9 mouse cellular contexts compared by ENCODE assay signal in genomic region chr13:10696181-10696977, GRCm38 (mm10).
A peak's percentile ranks its signal among the peaks of the same experiment; 100 is the strongest.
DNase-seq lines count a peak whose midpoint lies in the region; ATAC-seq lines count a peak whose summit lies in the region.
"Had no signal": no experiment of that assay in that cellular context is flagged by ENCODE, and none has a peak within 500 bp of the region (broad histone marks: within the 10 kb centered on the region; RNA-seq: fewer than 3 reads in every experiment).

No protein-coding gene starts in this region.

- ATAC-seq in cerebellum, adult (ENCODE audit: insufficient number of reproducible peaks, low FRiP score, low TSS enrichment), result no peak
- ATAC-seq: forebrain, postnatal 0 days had no signal

- DNase-seq in cerebellum, postnatal 10 days, result peak; percentile 27 to 47
- DNase-seq in adrenal gland, postnatal 36 days, result peak; percentile 53 to 59
- peak; percentile 74 for DNase-seq in heart, postnatal 4 days
- DNase-seq in lung, postnatal 14 days, result peak; percentile 61
- DNase-seq in layer of hippocampus, postnatal 36 days, result no peak
- DNase-seq in T-cell, adult 2 months (ENCODE audit: low spot score), result no peak
- no peak for DNase-seq in cerebellum, adult 9-10 months
- DNase-seq: forebrain, postnatal 0 days had no signal

Comparison
In these comparisons a context has a peak if more than half of its experiments do, and no peak if none do; other contexts are left out.
1. DNase-seq: peak in cerebellum, postnatal 10 days (2 of 2), adrenal gland, postnatal 36 days (2 of 2), heart, postnatal 4 days (single experiment) and lung, postnatal 14 days (single experiment); none in layer of hippocampus, postnatal 36 days (0 of 2), T-cell, adult 2 months (single experiment) and cerebellum, adult 9-10 months (single experiment).